Mouse (Mus musculus) spleen, postnatal 14 days (tissue): ENCODE data around the gene Psg27.
"Not testable (repeated sequence)": the region's sequence is repeated elsewhere in the genome, so short reads cannot be mapped to it uniquely, and the experiment has no call there.

Experiments
- DNase-seq, 2 experiments: peaks; one replicate each; pipeline ENCODE4 v3.0.0; 2021 to 2022; ENCODE audit warnings: low spot score in 2 of 2

Gene Psg27

GRCm38 (mm10) chr7:18567205-18567604, at the start of gene Psg27:
Gene Psg27 (minus strand): TSS chr7:18567305.
- no peak for DNase-seq

- DNase-seq = not testable (repeated sequence)
Observed at GRCm38 (mm10) chr7:18616401-18616800, 49.3 kb upstream of the Psg27 start, which contains the start of gene Psg23. Gene Psg23 (minus strand): TSS chr7:18616501.

- no peak for DNase-seq
Observed at GRCm38 (mm10) chr7:18559850-18560249, 7.3 kb downstream of the Psg27 start.

GRCm38 (mm10) chr7:18555751-18556150, 11.4 kb downstream of the Psg27 start:
- DNase-seq = not testable (repeated sequence)

GRCm38 (mm10) chr7:18533420-18533819, 33.7 kb downstream of the Psg27 start:
- DNase-seq = no peak

GRCm38 (mm10) chr7:18532169-18532568, 34.9 kb downstream of the Psg27 start, which contains the start of gene Psg25:
Gene Psg25 (minus strand): TSS chr7:18532269.
- no peak for DNase-seq

- no peak for DNase-seq
Observed at GRCm38 (mm10) chr7:18524668-18525067, 42.4 kb downstream of the Psg27 start.

GRCm38 (mm10) chr7:18512848-18513247, 54.3 kb downstream of the Psg27 start:
- DNase-seq = not testable (repeated sequence)

GRCm38 (mm10) chr7:18512417-18512816, 54.7 kb downstream of the Psg27 start:
- DNase-seq = not testable (repeated sequence)

GRCm38 (mm10) chr7:18511479-18511878, 55.6 kb downstream of the Psg27 start:
- no peak for DNase-seq
